Mouse (Mus musculus) heart, embryonic 16.5 days (tissue): ENCODE results near the gene Vmn2r4. TPM values are rescaled to one million over a fixed set of nuclear protein-coding genes. Genes with fewer than 3 reads are reported as not detected.
"Not testable (repeated sequence)": the region's sequence is repeated elsewhere in the genome, so short reads cannot be mapped to it uniquely, and the experiment has no call there.

Experiments
- ATAC-seq: fragments of 200-750 bp; cut with Nextera tagmentation; replicated peaks from 2 replicates; pipeline ENCODE4 v1.8.0; 2017; ENCODE audit warnings: moderate number of reproducible peaks; ENCODE audit not compliant: insufficient read depth, low FRiP score; ENCODE audit errors: extremely low read depth
- H3K27ac ChIP-seq: fragments of 300-500 bp; sonication (generic); 2 replicates; pipeline ENCODE4 v1.5.1; 2014; ENCODE audit warnings: mild to moderate bottlenecking, low read length, control low read depth, moderate library complexity
- H3K27me3 ChIP-seq: fragments of 300-500 bp; sonication (generic); 2 replicates; pipeline ENCODE4 v1.6.1; 2014; ENCODE audit warnings: low read length, mixed read lengths; ENCODE audit not compliant: control insufficient read depth, insufficient read depth
- H3K36me3 ChIP-seq: fragments of 300-500 bp; sonication (generic); 2 replicates; pipeline ENCODE4 v1.6.1; 2014; ENCODE audit not compliant: control insufficient read depth, insufficient read depth
- H3K4me1 ChIP-seq: fragments of 300-500 bp; sonication (generic); 2 replicates; pipeline ENCODE4 v1.6.1; 2014; ENCODE audit warnings: low read length, mixed read lengths; ENCODE audit not compliant: control insufficient read depth, insufficient read depth
- H3K4me2 ChIP-seq: fragments of 300-500 bp; sonication (generic); 2 replicates; pipeline ENCODE4 v1.6.1; 2014; ENCODE audit warnings: low read depth, mild to moderate bottlenecking, control low read depth, low read length
- H3K4me3 ChIP-seq: fragments of 300-500 bp; sonication (generic); 2 replicates; pipeline ENCODE4 v1.5.1; 2014; ENCODE audit warnings: mild to moderate bottlenecking, control low read depth, low read length
- H3K9ac ChIP-seq: fragments of 300-500 bp; sonication (generic); 2 replicates; pipeline ENCODE4 v1.6.1; 2014; ENCODE audit warnings: low read length, control low read depth
- H3K9me3 ChIP-seq: fragments of 300-500 bp; sonication (generic); replicated peaks from 2 replicates; pipeline ENCODE4 v1.6.1; 2016; ENCODE audit warnings: low read length; ENCODE audit not compliant: control insufficient read depth
- WGBS: fragments of 180-500 bp; shearing (Covaris S2); extraction: QIAGEN DNeasy Blood & Tissue Kit; methylation state at CpG from one replicate; pipeline ENCODE4 v1.1.7; 2014; 5-methylcytosine and 5-hydroxymethylcytosine counted together
- polyA plus RNA-seq: library from polyadenylated mRNA; unstranded; fragments of >200 nt; fragmentation: Nextera tagmentation; extraction: Ambion mirVana; gene quantifications from 2 replicates; pipeline ENCODE4 v1.2.1, GENCODE M21; 2015

The Vmn2r4 gene
- polyA plus RNA-seq = not detected in 2 replicates

- H3K4me3 ChIP-seq, H3K27me3 ChIP-seq: not testable (repeated sequence)
These were observed at the start of gene Vmn2r4 for GRCm38 (mm10) chr3:64415268-64415667. TSS of gene Vmn2r4 (minus strand) at chr3:64415368.

GRCm38 (mm10) chr3:64434261-64434660 lies 19.1 kb upstream of the Vmn2r4 start:
- H3K9me3 ChIP-seq = not testable (repeated sequence)
- WGBS = 86% methylated on average over 7 of the region's 7 CpGs

More at GRCm38 (mm10) chr3:64415268-64415667, at the start of gene Vmn2r4:
- not testable (repeated sequence) for H3K4me1 ChIP-seq, H3K27ac ChIP-seq, ATAC-seq, H3K9me3 ChIP-seq, H3K9ac ChIP-seq, H3K4me2 ChIP-seq, H3K36me3 ChIP-seq
- 70% methylated on average over 3 of the region's 3 CpGs for WGBS

GRCm38 (mm10) chr3:64428117-64428798 lies 13.1 kb upstream of the Vmn2r4 start:
- H3K36me3 ChIP-seq, H3K9me3 ChIP-seq, H3K4me2 ChIP-seq, H3K27me3 ChIP-seq, H3K9ac ChIP-seq, H3K27ac ChIP-seq, H3K4me3 ChIP-seq, H3K4me1 ChIP-seq, ATAC-seq: not testable (repeated sequence)
- 90% methylated on average over 6 of the region's 6 CpGs for WGBS

More at GRCm38 (mm10) chr3:64434261-64434660, 19.1 kb upstream of the Vmn2r4 start:
- not testable (repeated sequence) for H3K9ac ChIP-seq, H3K36me3 ChIP-seq, H3K27ac ChIP-seq, H3K4me1 ChIP-seq, H3K4me3 ChIP-seq, H3K4me2 ChIP-seq, H3K27me3 ChIP-seq, ATAC-seq

GRCm38 (mm10) chr3:64422141-64422540 lies 7.0 kb upstream of the Vmn2r4 start:
- not testable (repeated sequence) for H3K4me1 ChIP-seq, H3K27ac ChIP-seq, H3K9ac ChIP-seq, ATAC-seq, H3K9me3 ChIP-seq, H3K27me3 ChIP-seq, H3K4me3 ChIP-seq, H3K36me3 ChIP-seq, H3K4me2 ChIP-seq
- WGBS = 26% methylated on average over 1 of the region's 1 CpGs

GRCm38 (mm10) chr3:64417477-64417876 lies 2.3 kb upstream of the Vmn2r4 start:
- ATAC-seq, H3K4me1 ChIP-seq, H3K9me3 ChIP-seq, H3K9ac ChIP-seq, H3K4me3 ChIP-seq, H3K27me3 ChIP-seq, H3K27ac ChIP-seq, H3K4me2 ChIP-seq, H3K36me3 ChIP-seq: not testable (repeated sequence)
- WGBS = 69% methylated on average over 1 of the region's 1 CpGs

GRCm38 (mm10) chr3:64414253-64414652 lies 915 bp downstream of the Vmn2r4 start:
- H3K27ac ChIP-seq, H3K9ac ChIP-seq, ATAC-seq, H3K4me2 ChIP-seq, H3K9me3 ChIP-seq, H3K4me3 ChIP-seq, H3K36me3 ChIP-seq, H3K27me3 ChIP-seq, H3K4me1 ChIP-seq: not testable (repeated sequence)

- Histone ChIP-seq H3K9ac (no peak overlapping the region), H3K4me3 (no peak overlapping the region), H3K9me3 (no peaks in the 10 kb centered on the region), H3K4me2 (no peak overlapping the region), H3K27me3 (no peaks in the 10 kb centered on the region), H3K27ac (no peak overlapping the region), H3K4me1 (no peaks in the 10 kb centered on the region), H3K36me3 (no peaks in the 10 kb centered on the region)
- WGBS = 53% methylated on average over 2 of the region's 2 CpGs
- no peak for ATAC-seq
These were observed 55.7 kb downstream of the Vmn2r4 start for GRCm38 (mm10) chr3:64359286-64360035.

Other genes starting within 250 kb of the Vmn2r4 start
- gene Vmn2r3, start 125.7 kb downstream of the Vmn2r4 start, polyA plus RNA-seq = not detected in 2 replicates
- not detected in 2 replicates for gene Vmn2r5, start 94.5 kb upstream of the Vmn2r4 start, polyA plus RNA-seq
- gene Vmn2r6, start 150.5 kb upstream of the Vmn2r4 start, polyA plus RNA-seq = not detected in 2 replicates